Mouse (Mus musculus): ENCODE measurements around the gene Spata20. TPM values are rescaled to one million over a fixed set of nuclear protein-coding genes. Genes with fewer than 3 reads are reported as not detected.

The Spata20 gene
- polyA plus RNA-seq, 1 experiment from 2014 or later: 0.38 TPM

- Histone ChIP-seq H3K9me3 (no peaks in the 10 kb centered on the region), H3K9ac (replicated peaks) (no peak overlapping the region), H3K4me2 (replicated peaks) (no peak overlapping the region), H3K4me3 (no peak overlapping the region), H3K36me3 (no peaks in the 10 kb centered on the region), H3K4me1 (peaks cover 7% of the 10 kb centered on the region), H3K27ac (replicated peaks) (no peak overlapping the region), H3K27me3 (no peaks in the 10 kb centered on the region)
- no peak for ATAC-seq (replicated peaks)
- 91% methylated on average over 7 of the region's 7 CpGs for WGBS
These were observed 4.0 kb downstream of the Spata20 start for GRCm38 (mm10) chr11:94481963-94482362.

GRCm38 (mm10) chr11:94480382-94480781 lies 5.6 kb downstream of the Spata20 start:
- ATAC-seq (replicated peaks): no peak
- WGBS: 87% methylated on average over 9 of the region's 9 CpGs
- Histone ChIP-seq H3K4me3 (no peak overlapping the region), H3K27ac (replicated peaks) (no peak overlapping the region), H3K9ac (replicated peaks) (no peak overlapping the region), H3K4me1 (peaks cover 6% of the 10 kb centered on the region), H3K36me3 (no peaks in the 10 kb centered on the region), H3K9me3 (no peaks in the 10 kb centered on the region), H3K4me2 (replicated peaks) (no peak overlapping the region), H3K27me3 (peaks cover 5% of the 10 kb centered on the region; the same call in 1 of the 2 replicates)

- Histone ChIP-seq H3K4me3 (no peak overlapping the region), H3K9me3 (no peaks in the 10 kb centered on the region), H3K27me3 (peaks cover 17% of the 10 kb centered on the region), H3K36me3 (no peaks in the 10 kb centered on the region), H3K4me1 (peaks cover 29% of the 10 kb centered on the region), H3K4me2 (replicated peaks) (no peak overlapping the region), H3K27ac (replicated peaks) (no peak overlapping the region), H3K9ac (replicated peaks) (no peak overlapping the region)
- ATAC-seq (replicated peaks): no peak
- 62% methylated on average over 6 of the region's 6 CpGs for WGBS
These were observed 8.3 kb downstream of the Spata20 start for GRCm38 (mm10) chr11:94477651-94478050.

GRCm38 (mm10) chr11:94475722-94476121 lies 10.3 kb downstream of the Spata20 start:
- no peaks in the 10 kb centered on the region for H3K36me3 ChIP-seq
- H3K4me1 ChIP-seq: peaks cover 46% of the 10 kb centered on the region
- H3K9me3 ChIP-seq: no peaks in the 10 kb centered on the region
- WGBS: 5% methylated on average over 11 of the region's 11 CpGs
- ATAC-seq (replicated peaks): no peak
- no peak overlapping the region for H3K4me3 ChIP-seq
- H3K27ac ChIP-seq (replicated peaks): no peak overlapping the region
- H3K4me2 ChIP-seq (replicated peaks): no peak overlapping the region; the same call in 1 of the 2 replicates
- H3K27me3 ChIP-seq: peaks cover 19% of the 10 kb centered on the region
- H3K9ac ChIP-seq (replicated peaks): no peak overlapping the region

- WGBS: 2% methylated on average over 11 of the region's 11 CpGs
These were observed 11.5 kb downstream of the Spata20 start for GRCm38 (mm10) chr11:94474544-94474910.

GRCm38 (mm10) chr11:94473707-94474543 lies 12.1 kb downstream of the Spata20 start, which contains the start of gene Cacna1g:
TSS of gene Cacna1g (minus strand) at chr11:94474198.
- Histone ChIP-seq H3K9me3 (no peaks in the 10 kb centered on the region), H3K4me2 (replicated peaks) (peak within 1 kb of the TSS; percentile 97), H3K4me3 (peak within 1 kb of the TSS; percentile 68), H3K4me1 (peaks cover 63% of the 10 kb centered on the region), H3K27me3 (peaks cover 19% of the 10 kb centered on the region), H3K27ac (replicated peaks) (peak within 1 kb of the TSS; percentile 69), H3K36me3 (no peaks in the 10 kb centered on the region), H3K9ac (replicated peaks) (peak within 1 kb of the TSS; percentile 71)
- peak; percentile 86 for ATAC-seq (replicated peaks)
- 0% methylated on average over 46 of the region's 71 CpGs for WGBS

More at GRCm38 (mm10) chr11:94474544-94474910, 11.5 kb downstream of the Spata20 start:
- peak; percentile 29 for ATAC-seq (replicated peaks)
- H3K27ac ChIP-seq (replicated peaks): no peak overlapping the region
- H3K4me3 ChIP-seq: peak overlapping the region; percentile 68
- no peak overlapping the region for H3K9ac ChIP-seq (replicated peaks)
- peaks cover 19% of the 10 kb centered on the region for H3K27me3 ChIP-seq
- H3K36me3 ChIP-seq: no peaks in the 10 kb centered on the region
- peaks cover 57% of the 10 kb centered on the region for H3K4me1 ChIP-seq
- H3K9me3 ChIP-seq: no peaks in the 10 kb centered on the region
- peak overlapping the region; percentile 97 for H3K4me2 ChIP-seq (replicated peaks)

GRCm38 (mm10) chr11:94472916-94473706 lies 12.9 kb downstream of the Spata20 start:
- no peak for ATAC-seq (replicated peaks)
- Histone ChIP-seq H3K4me2 (replicated peaks) (peak overlapping the region; percentile 97), H3K4me1 (peaks cover 71% of the 10 kb centered on the region), H3K4me3 (peak overlapping the region; percentile 68), H3K27ac (replicated peaks) (peak overlapping the region; percentile 69), H3K36me3 (no peaks in the 10 kb centered on the region), H3K9me3 (no peaks in the 10 kb centered on the region), H3K27me3 (peaks cover 19% of the 10 kb centered on the region), H3K9ac (replicated peaks) (peak overlapping the region; percentile 71)
- under 1% methylated on average over 47 of the region's 52 CpGs for WGBS

GRCm38 (mm10) chr11:94472585-94472915 lies 13.4 kb downstream of the Spata20 start:
- Histone ChIP-seq H3K4me2 (replicated peaks) (peak overlapping the region; percentile 97), H3K4me1 (peaks cover 74% of the 10 kb centered on the region), H3K27ac (replicated peaks) (peak overlapping the region; percentile 69), H3K4me3 (peak overlapping the region; percentile 68), H3K9ac (replicated peaks) (peak overlapping the region; percentile 71), H3K9me3 (no peaks in the 10 kb centered on the region), H3K27me3 (peaks cover 19% of the 10 kb centered on the region), H3K36me3 (no peaks in the 10 kb centered on the region)
- no peak for ATAC-seq (replicated peaks)
- under 1% methylated on average over 15 of the region's 15 CpGs for WGBS

GRCm38 (mm10) chr11:94471740-94472584 lies 14.0 kb downstream of the Spata20 start:
- Histone ChIP-seq H3K36me3 (no peaks in the 10 kb centered on the region), H3K4me2 (replicated peaks) (peak overlapping the region; percentile 97), H3K9me3 (no peaks in the 10 kb centered on the region), H3K27ac (replicated peaks) (peak overlapping the region; percentile 69), H3K4me3 (peak overlapping the region; percentile 68), H3K27me3 (peaks cover 19% of the 10 kb centered on the region), H3K4me1 (peaks cover 74% of the 10 kb centered on the region), H3K9ac (replicated peaks) (peak overlapping the region; percentile 71)
- 9% methylated on average over 16 of the region's 17 CpGs for WGBS
- no peak for ATAC-seq (replicated peaks)

GRCm38 (mm10) chr11:94470391-94470790 lies 15.6 kb downstream of the Spata20 start:
- Histone ChIP-seq H3K36me3 (no peaks in the 10 kb centered on the region), H3K4me3 (no peak overlapping the region), H3K27ac (replicated peaks) (peak overlapping the region; percentile 94), H3K4me2 (replicated peaks) (peak overlapping the region; percentile 97; the same call in 1 of the 2 replicates), H3K9me3 (no peaks in the 10 kb centered on the region), H3K9ac (replicated peaks) (0 out of 2 replicates have a peak overlapping the region, but pooled peaks have one; percentile 23), H3K27me3 (peaks cover 14% of the 10 kb centered on the region), H3K4me1 (peaks cover 71% of the 10 kb centered on the region)
- no peak for ATAC-seq (replicated peaks)
- WGBS: 26% methylated on average over 6 of the region's 7 CpGs
